Mouse (Mus musculus) macrophage (primary cell): ENCODE measurements around the gene Trim8. TPM values are rescaled to one million over a fixed set of nuclear protein-coding genes. Genes with fewer than 3 reads are reported as not detected.

ENCODE experiments used
- H3K27ac ChIP-seq: fragments of 350-480 bp; formaldehyde crosslinking; 2 replicates; pipeline ENCODE4 v1.9.0; 2021
- H3K36me3 ChIP-seq: fragments of 350-480 bp; formaldehyde crosslinking; 2 replicates; pipeline ENCODE4 v1.9.0; 2021; ENCODE audit errors: inconsistent target
- H3K4me3 ChIP-seq: fragments of 350-480 bp; formaldehyde crosslinking; 2 replicates; pipeline ENCODE4 v1.9.0; 2021; ENCODE audit errors: inconsistent target
- H3K79me2 ChIP-seq: fragments of 350-480 bp; formaldehyde crosslinking; 2 replicates; pipeline ENCODE4 v1.9.0; 2021; ENCODE audit errors: inconsistent target
- WGBS: methylation state at CpG from one replicate; pipeline ENCODE4 v1.1.7; 2026; ENCODE audit warnings: inconsistent platforms; ENCODE audit not compliant: missing documents; 5-methylcytosine and 5-hydroxymethylcytosine counted together
- polyA plus RNA-seq: library from polyadenylated mRNA; stranded (reverse); fragments of 250-400 nt; gene quantifications from 3 replicates; pipeline ENCODE4 v1.2.4, GENCODE M21; 2018; ENCODE audit warnings: inconsistent platforms

The Trim8 gene
- polyA plus RNA-seq, 1 experiment from 2014 or later = 33.5 TPM

GRCm38 (mm10) chr19:46486709-46487108 lies 14.8 kb upstream of the Trim8 start:
- Histone ChIP-seq H3K79me2 (no peaks in the 10 kb centered on the region), H3K4me3 (no peak overlapping the region), H3K36me3 (no peaks in the 10 kb centered on the region), H3K27ac (peak overlapping the region; percentile 90)
- WGBS = 0% methylated on average over 2 of the region's 2 CpGs

GRCm38 (mm10) chr19:46489448-46489847 lies 12.1 kb upstream of the Trim8 start:
- WGBS = 100% methylated on average over 1 of the region's 1 CpGs
- peak overlapping the region; percentile 90 for H3K27ac ChIP-seq
- H3K79me2 ChIP-seq = no peaks in the 10 kb centered on the region
- H3K4me3 ChIP-seq = no peak overlapping the region
- H3K36me3 ChIP-seq = no peaks in the 10 kb centered on the region

GRCm38 (mm10) chr19:46490634-46491033 lies 10.9 kb upstream of the Trim8 start:
- no peak overlapping the region for H3K4me3 ChIP-seq
- no peak overlapping the region for H3K27ac ChIP-seq
- WGBS = 27% methylated on average over 2 of the region's 2 CpGs
- H3K79me2 ChIP-seq = no peaks in the 10 kb centered on the region
- no peaks in the 10 kb centered on the region for H3K36me3 ChIP-seq

GRCm38 (mm10) chr19:46495136-46495535 lies 6.4 kb upstream of the Trim8 start:
- Histone ChIP-seq H3K27ac (peak overlapping the region; percentile 29; the same call in 1 of the 2 replicates), H3K79me2 (no peaks in the 10 kb centered on the region), H3K4me3 (no peak overlapping the region), H3K36me3 (no peaks in the 10 kb centered on the region)
- 16% methylated on average over 8 of the region's 8 CpGs for WGBS

GRCm38 (mm10) chr19:46497230-46497629 lies 4.3 kb upstream of the Trim8 start:
- H3K27ac ChIP-seq = no peak overlapping the region
- H3K36me3 ChIP-seq = no peaks in the 10 kb centered on the region
- H3K4me3 ChIP-seq = no peak overlapping the region
- 80% methylated on average over 2 of the region's 2 CpGs for WGBS
- peaks cover 1% of the 10 kb centered on the region for H3K79me2 ChIP-seq

- WGBS = 15% methylated on average over 3 of the region's 3 CpGs
- no peak overlapping the region for H3K4me3 ChIP-seq
- H3K27ac ChIP-seq = peak overlapping the region; percentile 47
- peaks cover 20% of the 10 kb centered on the region for H3K79me2 ChIP-seq
- no peaks in the 10 kb centered on the region for H3K36me3 ChIP-seq
These were observed 2.0 kb upstream of the Trim8 start for GRCm38 (mm10) chr19:46499539-46499835.

GRCm38 (mm10) chr19:46499836-46500580 lies 1.5 kb upstream of the Trim8 start:
- H3K27ac ChIP-seq = peak overlapping the region; percentile 89
- peak overlapping the region; percentile 58 for H3K4me3 ChIP-seq
- WGBS = 2% methylated on average over 33 of the region's 52 CpGs
- no peaks in the 10 kb centered on the region for H3K36me3 ChIP-seq
- H3K79me2 ChIP-seq = peaks cover 25% of the 10 kb centered on the region

- under 1% methylated on average over 34 of the region's 50 CpGs for WGBS
These were observed 741 bp upstream of the Trim8 start for GRCm38 (mm10) chr19:46500581-46501341.

GRCm38 (mm10) chr19:46502069-46502455 lies 560 bp downstream of the Trim8 start:
- Histone ChIP-seq H3K27ac (peak overlapping the region; percentile 99), H3K79me2 (peaks cover 46% of the 10 kb centered on the region), H3K36me3 (no peaks in the 10 kb centered on the region), H3K4me3 (peak overlapping the region; percentile 92)
- under 1% methylated on average over 34 of the region's 46 CpGs for WGBS

More at GRCm38 (mm10) chr19:46500581-46501341, 741 bp upstream of the Trim8 start:
- Histone ChIP-seq H3K27ac (peak overlapping the region; percentile 89), H3K79me2 (peaks cover 33% of the 10 kb centered on the region), H3K36me3 (no peaks in the 10 kb centered on the region), H3K4me3 (peak overlapping the region; percentile 58)

- Histone ChIP-seq H3K27ac (peak overlapping the region; percentile 99), H3K79me2 (peaks cover 51% of the 10 kb centered on the region), H3K36me3 (0 out of 2 replicates have a peak, but pooled peaks cover 5% of the 10 kb centered on the region), H3K4me3 (peak overlapping the region; percentile 92)
- WGBS = under 1% methylated on average over 52 of the region's 53 CpGs
These were observed 1.1 kb downstream of the Trim8 start for GRCm38 (mm10) chr19:46502471-46503166.

GRCm38 (mm10) chr19:46503351-46504084 lies 2.0 kb downstream of the Trim8 start:
- under 1% methylated on average over 20 of the region's 21 CpGs for WGBS
- H3K27ac ChIP-seq = peak overlapping the region; percentile 99
- peak overlapping the region; percentile 92 for H3K4me3 ChIP-seq
- H3K79me2 ChIP-seq = peaks cover 60% of the 10 kb centered on the region
- peaks cover 5% of the 10 kb centered on the region; the same call in 1 of the 2 replicates for H3K36me3 ChIP-seq

- peak overlapping the region; percentile 99 for H3K27ac ChIP-seq
- H3K36me3 ChIP-seq = peaks cover 5% of the 10 kb centered on the region; the same call in 1 of the 2 replicates
- H3K79me2 ChIP-seq = peaks cover 66% of the 10 kb centered on the region
- H3K4me3 ChIP-seq = peak overlapping the region; percentile 92
- WGBS = 4% methylated on average over 4 of the region's 4 CpGs
These were observed 2.6 kb downstream of the Trim8 start for GRCm38 (mm10) chr19:46504085-46504552.

GRCm38 (mm10) chr19:46504822-46505417 lies 3.4 kb downstream of the Trim8 start:
- H3K36me3 ChIP-seq = peaks cover 5% of the 10 kb centered on the region; the same call in 1 of the 2 replicates

More at GRCm38 (mm10) chr19:46504822-46505417, 3.4 kb downstream of the Trim8 start:
- H3K79me2 ChIP-seq = peaks cover 74% of the 10 kb centered on the region
- 26% methylated on average over 9 of the region's 9 CpGs for WGBS
- H3K4me3 ChIP-seq = peak overlapping the region; percentile 92
- H3K27ac ChIP-seq = peak overlapping the region; percentile 99
